Mouse (Mus musculus): ENCODE measurements around the gene Vmn1r52. TPM values are rescaled to one million over a fixed set of nuclear protein-coding genes. Genes with fewer than 3 reads are reported as not detected.

The Vmn1r52 gene
- polyA plus RNA-seq (2014; fragmentation: Illumina TruSeq; extraction: RNeasy Lipid Tissue Mini Kit (QIAGEN cat#74804); ENCODE audit: insufficient read depth, low read depth, low replicate concordance), result not detected

DNA sequence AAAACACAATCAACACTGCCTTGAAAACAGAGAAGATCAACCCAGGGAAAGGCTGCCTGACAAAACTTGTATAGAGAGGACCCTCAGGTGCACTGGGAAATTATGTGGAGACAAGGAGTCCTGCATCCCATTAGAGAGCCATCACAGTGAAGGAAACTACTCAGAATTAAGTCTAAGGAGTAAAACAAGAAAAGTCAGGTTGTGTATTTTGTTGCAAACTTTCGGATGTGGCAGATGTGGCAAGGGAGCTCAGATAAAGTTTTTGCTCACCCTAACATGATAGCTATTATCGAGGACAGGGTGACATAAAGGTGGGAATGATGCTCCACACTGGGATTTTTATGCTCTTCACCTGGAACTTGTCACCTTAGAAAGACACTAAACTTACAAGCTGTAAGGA is at the start of gene Vmn1r52:
Gene Vmn1r52, plus strand, starts transcription at position 301 of the 400 bp plus-strand sequence.

GRCm38 (mm10) chr6:90202493-90202892 is 27.9 kb downstream of the Vmn1r52 start, which contains the start of gene V1ra8:
TSS of gene V1ra8 (plus strand) at chr6:90202793.

GRCm38 (mm10) chr6:90224338-90224737 is 49.7 kb downstream of the Vmn1r52 start, which contains the start of gene Vmn1r53:
TSS of gene Vmn1r53 (minus strand) at chr6:90224438.

Other genes with a start within 250 kb of the Vmn1r52 start
- not detected for gene Vmn1r45, start 234.2 kb upstream of the Vmn1r52 start, polyA plus RNA-seq (2014; fragmentation: Illumina TruSeq; extraction: RNeasy Lipid Tissue Mini Kit (QIAGEN cat#74804); ENCODE audit: insufficient read depth, low read depth, low replicate concordance)
- not detected for gene Vmn1r46, start 205.5 kb upstream of the Vmn1r52 start, polyA plus RNA-seq (2014; fragmentation: Illumina TruSeq; extraction: RNeasy Lipid Tissue Mini Kit (QIAGEN cat#74804); ENCODE audit: insufficient read depth, low read depth, low replicate concordance)
- not detected for gene Vmn1r47, start 158.7 kb upstream of the Vmn1r52 start, polyA plus RNA-seq (2014; fragmentation: Illumina TruSeq; extraction: RNeasy Lipid Tissue Mini Kit (QIAGEN cat#74804); ENCODE audit: insufficient read depth, low read depth, low replicate concordance)
- not detected for gene Vmn1r48, start 138.0 kb upstream of the Vmn1r52 start, polyA plus RNA-seq (2014; fragmentation: Illumina TruSeq; extraction: RNeasy Lipid Tissue Mini Kit (QIAGEN cat#74804); ENCODE audit: insufficient read depth, low read depth, low replicate concordance)
- gene Vmn1r49, start 96.3 kb upstream of the Vmn1r52 start, polyA plus RNA-seq (2014; fragmentation: Illumina TruSeq; extraction: RNeasy Lipid Tissue Mini Kit (QIAGEN cat#74804); ENCODE audit: insufficient read depth, low read depth, low replicate concordance), result not detected
- not detected for gene Vmn1r50, start 73.4 kb upstream of the Vmn1r52 start, polyA plus RNA-seq (2014; fragmentation: Illumina TruSeq; extraction: RNeasy Lipid Tissue Mini Kit (QIAGEN cat#74804); ENCODE audit: insufficient read depth, low read depth, low replicate concordance)
- not detected for gene Vmn1r51, start 52.2 kb upstream of the Vmn1r52 start, polyA plus RNA-seq (2014; fragmentation: Illumina TruSeq; extraction: RNeasy Lipid Tissue Mini Kit (QIAGEN cat#74804); ENCODE audit: insufficient read depth, low read depth, low replicate concordance)
- not detected for gene V1ra8, start 28.0 kb downstream of the Vmn1r52 start, polyA plus RNA-seq (2014; fragmentation: Illumina TruSeq; extraction: RNeasy Lipid Tissue Mini Kit (QIAGEN cat#74804); ENCODE audit: insufficient read depth, low read depth, low replicate concordance)
- gene Vmn1r53, start 49.6 kb downstream of the Vmn1r52 start, polyA plus RNA-seq (2014; fragmentation: Illumina TruSeq; extraction: RNeasy Lipid Tissue Mini Kit (QIAGEN cat#74804); ENCODE audit: insufficient read depth, low read depth, low replicate concordance), result not detected
- gene Vmn1r54, start 71.5 kb downstream of the Vmn1r52 start, polyA plus RNA-seq (2014; fragmentation: Illumina TruSeq; extraction: RNeasy Lipid Tissue Mini Kit (QIAGEN cat#74804); ENCODE audit: insufficient read depth, low read depth, low replicate concordance), result not detected
- gene BC048671, start 126.4 kb downstream of the Vmn1r52 start, polyA plus RNA-seq (2014; fragmentation: Illumina TruSeq; extraction: RNeasy Lipid Tissue Mini Kit (QIAGEN cat#74804); ENCODE audit: insufficient read depth, low read depth, low replicate concordance), result not detected
- gene Chst13, start 150.4 kb downstream of the Vmn1r52 start, polyA plus RNA-seq (2014; fragmentation: Illumina TruSeq; extraction: RNeasy Lipid Tissue Mini Kit (QIAGEN cat#74804); ENCODE audit: insufficient read depth, low read depth, low replicate concordance), result 0.19 TPM
- not detected for gene Uroc1, start 158.5 kb downstream of the Vmn1r52 start, polyA plus RNA-seq (2014; fragmentation: Illumina TruSeq; extraction: RNeasy Lipid Tissue Mini Kit (QIAGEN cat#74804); ENCODE audit: insufficient read depth, low read depth, low replicate concordance)
- gene Zxdc, start 194.7 kb downstream of the Vmn1r52 start, polyA plus RNA-seq (2014; fragmentation: Illumina TruSeq; extraction: RNeasy Lipid Tissue Mini Kit (QIAGEN cat#74804); ENCODE audit: insufficient read depth, low read depth, low replicate concordance), result 8.1 TPM

Data from lung, adult 10 weeks (tissue).